Mouse (Mus musculus) ES-Bruce4 (cell line): ENCODE results near the gene Camkmt.

ENCODE experiments used
- CTCF ChIP-seq: IDR thresholded peaks from one replicate; pipeline ENCODE4 v1.8.1; 2011; ENCODE audit warnings: low read depth, low read length
- EP300 ChIP-seq: IDR thresholded peaks from 2 replicates; pipeline ENCODE4 v1.6.1; 2011; ENCODE audit warnings: low read depth, low read length; ENCODE audit not compliant: insufficient read depth
- POLR2A ChIP-seq: IDR thresholded peaks from one replicate; pipeline ENCODE4 v1.8.1; 2011; ENCODE audit warnings: low read length; ENCODE audit not compliant: insufficient read depth

DNA sequence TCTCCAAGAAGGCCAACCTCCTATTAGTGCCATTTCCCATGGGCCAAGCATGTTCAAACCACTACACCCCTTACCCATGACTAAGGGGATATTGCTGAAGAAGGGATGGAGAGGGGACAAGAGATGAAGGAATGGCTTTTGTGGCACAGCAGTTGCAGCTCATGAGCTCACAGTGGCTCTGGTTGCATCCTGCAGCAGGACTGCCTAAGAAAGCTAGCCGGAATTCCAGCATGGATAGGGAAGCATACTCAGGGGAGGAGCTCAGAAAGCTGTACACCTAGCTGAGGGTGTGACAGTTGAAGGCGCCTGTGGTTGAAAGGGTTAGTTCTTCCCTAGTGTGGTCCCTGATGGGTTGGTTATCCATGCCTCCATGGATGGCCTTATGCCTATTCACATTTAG lies 78.4 kb downstream of the Camkmt start:
- TF ChIP-seq POLR2A (no peak), CTCF (no peak), EP300 (no peak)
